Mouse (Mus musculus): ENCODE results near the gene Zfhx2. TPM values are rescaled to one million over a fixed set of nuclear protein-coding genes. Genes with fewer than 3 reads are reported as not detected.

The Zfhx2 gene
- polyA plus RNA-seq, 1 experiment: 4.4 TPM

GRCm38 (mm10) chr14:55023011-55023410 is 69.1 kb downstream of the Zfhx2 start:
- Histone ChIP-seq H3K27me3 (ENCODE audit: control insufficient read depth, insufficient read depth, low read length) (no peaks in the 10 kb centered on the region), H3K4me3 (ENCODE audit: control insufficient read depth, low read depth, low read length) (no peak overlapping the region), H3K36me3 (ENCODE audit: control insufficient read depth, insufficient read depth, low read length) (peaks cover 1% of the 10 kb centered on the region), H3K4me1 (ENCODE audit: control insufficient read depth, insufficient read depth, low read length) (no peaks in the 10 kb centered on the region), H3K27ac (ENCODE audit: control insufficient read depth, insufficient read depth, low read depth, low read length) (no peak overlapping the region)
- TF ChIP-seq CTCF (IDR thresholded peaks at IDR 0.05; ENCODE audit: control insufficient read depth, insufficient read depth, insufficient replicate concordance, low read depth, low read length) (no peak), POLR2A (IDR thresholded peaks at IDR 0.05; ENCODE audit: control insufficient read depth, low read depth, low read length) (no peak)

- no peaks in the 10 kb centered on the region; the same call in 1 of the 2 replicates for H3K4me1 ChIP-seq (ENCODE audit: control insufficient read depth, insufficient read depth, low read length)
- no peak overlapping the region for H3K4me3 ChIP-seq (ENCODE audit: control insufficient read depth, low read depth, low read length)
- peaks cover 1% of the 10 kb centered on the region for H3K36me3 ChIP-seq (ENCODE audit: control insufficient read depth, insufficient read depth, low read length)
- no peaks in the 10 kb centered on the region for H3K27me3 ChIP-seq (ENCODE audit: control insufficient read depth, insufficient read depth, low read length)
- TF ChIP-seq POLR2A (IDR thresholded peaks at IDR 0.05; ENCODE audit: control insufficient read depth, low read depth, low read length): no peak
- H3K27ac ChIP-seq (ENCODE audit: control insufficient read depth, insufficient read depth, low read depth, low read length): no peak overlapping the region
Measured at GRCm38 (mm10) chr14:55020394-55020793, 71.7 kb downstream of the Zfhx2 start.

GRCm38 (mm10) chr14:55016876-55017275 is 75.2 kb downstream of the Zfhx2 start:
- H3K4me3 ChIP-seq (ENCODE audit: control insufficient read depth, low read depth, low read length): no peak overlapping the region
- H3K4me1 ChIP-seq (ENCODE audit: control insufficient read depth, insufficient read depth, low read length): peaks cover 4% of the 10 kb centered on the region
- H3K27me3 ChIP-seq (ENCODE audit: control insufficient read depth, insufficient read depth, low read length): no peaks in the 10 kb centered on the region
- H3K27ac ChIP-seq (ENCODE audit: control insufficient read depth, insufficient read depth, low read depth, low read length): no peak overlapping the region
- TF ChIP-seq POLR2A (IDR thresholded peaks at IDR 0.05; ENCODE audit: control insufficient read depth, low read depth, low read length): no peak
- no peak for TF ChIP-seq CTCF (IDR thresholded peaks at IDR 0.05; ENCODE audit: control insufficient read depth, insufficient read depth, insufficient replicate concordance, low read depth, low read length)
- H3K36me3 ChIP-seq (ENCODE audit: control insufficient read depth, insufficient read depth, low read length): peaks cover 1% of the 10 kb centered on the region

- H3K27me3 ChIP-seq (ENCODE audit: control insufficient read depth, insufficient read depth, low read length): no peaks in the 10 kb centered on the region
- H3K4me3 ChIP-seq (ENCODE audit: control insufficient read depth, low read depth, low read length): peak overlapping the region; percentile 89
- peaks cover 4% of the 10 kb centered on the region for H3K4me1 ChIP-seq (ENCODE audit: control insufficient read depth, insufficient read depth, low read length)
- TF ChIP-seq POLR2A (IDR thresholded peaks at IDR 0.05; ENCODE audit: control insufficient read depth, low read depth, low read length) (no peak), CTCF (IDR thresholded peaks at IDR 0.05; ENCODE audit: control insufficient read depth, insufficient read depth, insufficient replicate concordance, low read depth, low read length) (no peak)
- no peaks in the 10 kb centered on the region for H3K36me3 ChIP-seq (ENCODE audit: control insufficient read depth, insufficient read depth, low read length)
- peak overlapping the region; percentile 75 for H3K27ac ChIP-seq (ENCODE audit: control insufficient read depth, insufficient read depth, low read depth, low read length)
Measured at GRCm38 (mm10) chr14:55015767-55016111, 76.4 kb downstream of the Zfhx2 start.

GRCm38 (mm10) chr14:55014991-55015766 is 76.9 kb downstream of the Zfhx2 start, which contains the start of gene Ngdn:
Gene Ngdn, plus strand, starts transcription at chr14:55015454.
- no peaks in the 10 kb centered on the region for H3K36me3 ChIP-seq (ENCODE audit: control insufficient read depth, insufficient read depth, low read length)
- peak; percentile 82; the same call in 1 of the 2 replicates for TF ChIP-seq CTCF (IDR thresholded peaks at IDR 0.05; ENCODE audit: control insufficient read depth, insufficient read depth, insufficient replicate concordance, low read depth, low read length)
- peak; percentile 62 for TF ChIP-seq POLR2A (IDR thresholded peaks at IDR 0.05; ENCODE audit: control insufficient read depth, low read depth, low read length)
- no peaks in the 10 kb centered on the region for H3K27me3 ChIP-seq (ENCODE audit: control insufficient read depth, insufficient read depth, low read length)
- peak within 1 kb of the TSS; percentile 94 for H3K27ac ChIP-seq (ENCODE audit: control insufficient read depth, insufficient read depth, low read depth, low read length)
- H3K4me3 ChIP-seq (ENCODE audit: control insufficient read depth, low read depth, low read length): peak within 1 kb of the TSS; percentile 89
- H3K4me1 ChIP-seq (ENCODE audit: control insufficient read depth, insufficient read depth, low read length): peaks cover 4% of the 10 kb centered on the region

GRCm38 (mm10) chr14:55014591-55014990 is 77.5 kb downstream of the Zfhx2 start:
- no peak for TF ChIP-seq CTCF (IDR thresholded peaks at IDR 0.05; ENCODE audit: control insufficient read depth, insufficient read depth, insufficient replicate concordance, low read depth, low read length)
- no peak for TF ChIP-seq POLR2A (IDR thresholded peaks at IDR 0.05; ENCODE audit: control insufficient read depth, low read depth, low read length)
- H3K27ac ChIP-seq (ENCODE audit: control insufficient read depth, insufficient read depth, low read depth, low read length): peak overlapping the region; percentile 94

GRCm38 (mm10) chr14:55011116-55011515 is 81.0 kb downstream of the Zfhx2 start:
- Histone ChIP-seq H3K4me1 (ENCODE audit: control insufficient read depth, insufficient read depth, low read length) (peaks cover 4% of the 10 kb centered on the region), H3K27me3 (ENCODE audit: control insufficient read depth, insufficient read depth, low read length) (no peaks in the 10 kb centered on the region), H3K4me3 (ENCODE audit: control insufficient read depth, low read depth, low read length) (no peak overlapping the region), H3K36me3 (ENCODE audit: control insufficient read depth, insufficient read depth, low read length) (no peaks in the 10 kb centered on the region), H3K27ac (ENCODE audit: control insufficient read depth, insufficient read depth, low read depth, low read length) (no peak overlapping the region)
- TF ChIP-seq POLR2A (IDR thresholded peaks at IDR 0.05; ENCODE audit: control insufficient read depth, low read depth, low read length) (no peak), CTCF (IDR thresholded peaks at IDR 0.05; ENCODE audit: control insufficient read depth, insufficient read depth, insufficient replicate concordance, low read depth, low read length) (peak; percentile 63; the same call in 1 of the 2 replicates)

More at GRCm38 (mm10) chr14:55014591-55014990, 77.5 kb downstream of the Zfhx2 start:
- Histone ChIP-seq H3K36me3 (ENCODE audit: control insufficient read depth, insufficient read depth, low read length) (no peaks in the 10 kb centered on the region), H3K4me1 (ENCODE audit: control insufficient read depth, insufficient read depth, low read length) (peaks cover 4% of the 10 kb centered on the region), H3K4me3 (ENCODE audit: control insufficient read depth, low read depth, low read length) (peak overlapping the region; percentile 89), H3K27me3 (ENCODE audit: control insufficient read depth, insufficient read depth, low read length) (no peaks in the 10 kb centered on the region)

Other genes starting within 250 kb of the Zfhx2 start
- 94.0 and 97.4 TPM in 2 replicates for gene Homez, start 221.4 kb downstream of the Zfhx2 start, polyA plus RNA-seq (2012; rRNA removed)
- gene Ppp1r3e, start 214.8 kb downstream of the Zfhx2 start, polyA plus RNA-seq (2012; rRNA removed): 5.4 TPM in 2 replicates
- gene Bcl2l2, start 208.9 kb downstream of the Zfhx2 start, polyA plus RNA-seq (2012; rRNA removed): 29.4 and 31.2 TPM in 2 replicates
- 2.0 and 2.2 TPM in 2 replicates for gene Gm20521, start 208.9 kb downstream of the Zfhx2 start, polyA plus RNA-seq (2012; rRNA removed)
- gene Pabpn1, start 199.8 kb downstream of the Zfhx2 start, polyA plus RNA-seq (2012; rRNA removed): 341 and 429 TPM in 2 replicates
- gene Slc22a17, start 179.2 kb downstream of the Zfhx2 start, polyA plus RNA-seq (2012; rRNA removed): 27.3 and 27.8 TPM in 2 replicates
- 1.6 and 1.7 TPM in 2 replicates for gene Efs, start 166.2 kb downstream of the Zfhx2 start, polyA plus RNA-seq (2012; rRNA removed)
- gene Il25, start 159.6 kb downstream of the Zfhx2 start, polyA plus RNA-seq (2012; rRNA removed): not detected in 2 replicates
- not detected in 2 replicates for gene Cmtm5, start 156.1 kb downstream of the Zfhx2 start, polyA plus RNA-seq (2012; rRNA removed)
- 0.40 and 1.4 TPM in 2 replicates for gene Myh6, start 125.4 kb downstream of the Zfhx2 start, polyA plus RNA-seq (2012; rRNA removed)
- not detected in 2 replicates for gene Gm17428, start 115.4 kb downstream of the Zfhx2 start, polyA plus RNA-seq (2012; rRNA removed)
- gene Myh7, start 97.7 kb downstream of the Zfhx2 start, polyA plus RNA-seq (2012; rRNA removed): 0.75 and 1.9 TPM in 2 replicates
- 10.6 and 13.1 TPM in 2 replicates for gene Ngdn, start 76.9 kb downstream of the Zfhx2 start, polyA plus RNA-seq (2012; rRNA removed)
- 4.6 and 4.9 TPM in 2 replicates for gene Thtpa, start 2.5 kb upstream of the Zfhx2 start, polyA plus RNA-seq (2012; rRNA removed)
- 3.0 and 4.0 TPM in 2 replicates for gene Ap1g2, start 14.3 kb upstream of the Zfhx2 start, polyA plus RNA-seq (2012; rRNA removed)
- 6.6 and 7.4 TPM in 2 replicates for gene Jph4, start 24.6 kb upstream of the Zfhx2 start, polyA plus RNA-seq (2012; rRNA removed)
- gene Dhrs2, start 129.7 kb upstream of the Zfhx2 start, polyA plus RNA-seq (2012; rRNA removed): 2.7 and 2.9 TPM in 2 replicates